ENCODE assay signal across 8 mouse cellular contexts in the genomic region with DNA sequence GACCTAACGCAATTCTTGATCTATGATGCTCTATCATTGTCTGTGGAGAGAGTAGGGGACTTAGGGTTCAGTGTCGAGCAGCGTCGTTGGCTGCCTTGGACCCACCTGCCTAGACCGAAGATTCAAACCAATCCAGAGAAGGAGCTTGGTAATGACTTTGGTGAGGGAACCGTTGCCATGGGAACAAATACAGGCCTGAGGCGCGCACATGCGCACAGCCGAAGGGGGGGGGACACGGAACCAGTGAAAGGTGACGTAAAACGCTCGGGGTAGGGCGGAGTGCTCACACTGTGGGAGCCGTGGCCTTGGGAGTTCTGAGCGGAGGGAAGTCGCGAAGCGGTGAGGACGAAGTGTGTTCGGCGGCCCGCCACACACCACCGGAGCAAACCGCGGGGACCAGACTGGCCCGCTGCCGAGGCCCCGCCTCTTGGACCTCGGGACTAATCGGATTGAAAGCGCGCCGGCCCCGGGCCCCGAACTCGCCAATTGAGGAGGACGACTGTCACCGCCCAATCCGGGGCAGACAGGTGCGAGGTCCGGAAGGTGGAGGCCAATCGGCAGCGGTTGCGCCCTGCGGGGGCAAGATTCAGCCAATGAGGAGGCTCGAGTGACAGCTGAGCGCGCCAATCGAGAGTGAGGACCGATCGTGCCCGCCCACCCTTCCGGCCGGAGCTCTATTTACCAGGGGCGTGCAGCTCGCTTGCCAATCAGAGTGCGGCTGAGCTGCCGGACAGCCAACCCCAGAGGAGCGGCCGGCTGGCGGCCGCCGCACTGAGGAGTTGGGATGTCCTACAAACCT. TPM values are rescaled to one million over a fixed set of nuclear protein-coding genes. Genes with fewer than 3 reads are reported as not detected.
DNase-seq lines count a peak whose midpoint lies in the region; ATAC-seq lines count a peak whose summit lies in the region.

A gene (plus strand): TSS at position 541 of the 799 bp plus-strand sequence.

- H3K27me3 ChIP-seq in hindbrain, embryonic 15.5 days, result no peaks in the 10 kb centered on the region

- H3K4me1 ChIP-seq in hindbrain, embryonic 15.5 days (replicated peaks), result peaks cover 55% of the 10 kb centered on the region

- ATAC-seq in hindbrain, embryonic 15.5 days (ENCODE audit: low FRiP score, low read depth), result peak; percentile 95

- H3K9ac ChIP-seq in hindbrain, embryonic 15.5 days, result peak within 1 kb of the TSS; percentile 58

- peak; percentile 98 for DNase-seq in T-cell, adult 2 months (ENCODE audit: low spot score)
- DNase-seq in cerebellum, postnatal 36 days, result peak; percentile 100
- DNase-seq in frontal cortex, postnatal 36 days (ENCODE audit: low spot score in 2 of 2), result peak; percentile 100
- peak; percentile 100 for DNase-seq in left cerebral cortex, adult 11 months (ENCODE audit: low spot score)
- peak; percentile 99 to 100 for DNase-seq in lung, postnatal 4 days
- peak; percentile 95 for DNase-seq in retina, postnatal 7 days (ENCODE audit: low read depth, low spot score)
- peak; percentile 99 for DNase-seq in urinary bladder, adult 2 months (ENCODE audit: low spot score)

- peak within 1 kb of the TSS; percentile 74 for H3K4me3 ChIP-seq in hindbrain, embryonic 15.5 days

- peak within 1 kb of the TSS; percentile 73 for H3K4me2 ChIP-seq in hindbrain, embryonic 15.5 days

- H3K27ac ChIP-seq in hindbrain, embryonic 15.5 days (replicated peaks), result peak within 1 kb of the TSS; percentile 95

- no peaks in the 10 kb centered on the region for H3K36me3 ChIP-seq in hindbrain, embryonic 15.5 days

- WGBS in hindbrain, embryonic 15.5 days, result under 1% methylated on average over 65 of the region's 65 CpGs

- H3K9me3 ChIP-seq in hindbrain, embryonic 15.5 days, result no peaks in the 10 kb centered on the region

RNA-seq across cellular contexts. Expression of the gene that starts here (rescaled TPM):
- 82.5 and 92.5 TPM in 2 replicates for polyA plus RNA-seq in hindbrain, embryonic 15.5 days (2015; fragmentation: Nextera tagmentation; extraction: Ambion mirVana)
- polyA plus RNA-seq in urinary bladder, adult 2 months (2012; rRNA removed), result 74.4 and 89.6 TPM in 2 replicates

Comparison
In these comparisons a context has a peak if more than half of its experiments do, and no peak if none do; other contexts are left out.
1. Peak in every context shown above with its lines: DNase-seq, ATAC-seq, H3K4me3 ChIP-seq and H3K27ac ChIP-seq.